Mouse (Mus musculus) adrenal gland, postnatal 4 days (tissue): ENCODE data around the gene Fam53a. TPM values are rescaled to one million over a fixed set of nuclear protein-coding genes. Genes with fewer than 3 reads are reported as not detected.

Source experiments
- DNase-seq, 2 experiments: peaks; one replicate each; pipeline ENCODE4 v3.0.0; 2021 to 2022; ENCODE audit warnings: low spot score in 2 of 2, mixed read lengths in 2 of 2
- total RNA-seq, 2 experiments: library from RNA; stranded (reverse); gene quantifications; 2 replicates each; pipeline ENCODE4 v1.2.3; 2021

Gene Fam53a
- total RNA-seq, 2 experiments from 2014 or later = 29.5 to 29.7 TPM

- no peak for DNase-seq
Measured at GRCm38 (mm10) chr5:33635361-33635760, 5.9 kb upstream of the Fam53a start.

- no peak for DNase-seq
Measured at GRCm38 (mm10) chr5:33632526-33632925, 3.1 kb upstream of the Fam53a start.

GRCm38 (mm10) chr5:33630615-33631014 is 1.2 kb upstream of the Fam53a start:
- DNase-seq = no peak

GRCm38 (mm10) chr5:33630061-33630460 is 626 bp upstream of the Fam53a start:
- no peak for DNase-seq

DNA sequence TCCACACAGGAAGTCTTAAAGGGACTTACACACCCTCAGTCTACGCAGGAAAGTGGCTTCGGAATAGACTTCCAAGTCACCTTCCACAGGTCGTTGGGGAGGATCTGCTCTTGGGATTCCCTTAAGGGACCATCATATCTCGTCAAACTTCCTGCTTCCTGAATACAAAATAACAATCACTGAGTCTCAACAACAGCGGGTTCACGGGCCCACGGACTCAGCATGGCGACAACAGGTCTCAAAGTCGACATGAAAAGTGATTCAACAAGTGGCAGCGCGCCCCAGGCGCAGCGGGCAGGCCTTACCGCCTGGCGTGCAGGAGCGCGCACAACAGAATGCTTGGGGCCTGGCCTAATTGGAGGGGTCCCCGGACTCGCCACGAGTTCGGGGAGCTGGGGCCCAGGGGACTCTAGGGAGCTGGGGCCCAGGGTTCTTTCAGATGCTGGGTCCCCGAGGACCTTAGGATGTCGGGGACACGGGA is 575 bp downstream of the Fam53a start:
- peak; percentile 11 to 46 for DNase-seq

GRCm38 (mm10) chr5:33627968-33628367 is 1.5 kb downstream of the Fam53a start:
- no peak for DNase-seq

DNA sequence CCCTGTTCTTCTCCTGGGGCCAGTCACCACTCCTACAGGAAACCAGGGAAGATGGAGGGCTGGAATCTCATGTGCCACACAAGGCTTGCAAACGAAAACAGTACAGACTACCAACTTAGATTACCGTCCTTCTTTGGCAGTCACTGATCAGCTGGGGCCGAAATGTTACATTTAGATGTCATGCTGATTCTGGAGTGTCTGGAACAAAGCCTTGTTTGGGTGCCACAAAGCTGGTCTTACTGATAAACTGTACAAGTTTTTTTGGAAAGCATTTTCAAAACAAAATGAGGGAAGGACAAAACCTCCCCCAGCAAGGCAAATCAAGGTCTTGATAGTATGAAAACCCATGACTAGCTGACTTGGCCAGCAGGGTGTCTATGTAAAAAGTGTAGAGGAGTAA is 5.7 kb downstream of the Fam53a start:
- no peak for DNase-seq

DNA sequence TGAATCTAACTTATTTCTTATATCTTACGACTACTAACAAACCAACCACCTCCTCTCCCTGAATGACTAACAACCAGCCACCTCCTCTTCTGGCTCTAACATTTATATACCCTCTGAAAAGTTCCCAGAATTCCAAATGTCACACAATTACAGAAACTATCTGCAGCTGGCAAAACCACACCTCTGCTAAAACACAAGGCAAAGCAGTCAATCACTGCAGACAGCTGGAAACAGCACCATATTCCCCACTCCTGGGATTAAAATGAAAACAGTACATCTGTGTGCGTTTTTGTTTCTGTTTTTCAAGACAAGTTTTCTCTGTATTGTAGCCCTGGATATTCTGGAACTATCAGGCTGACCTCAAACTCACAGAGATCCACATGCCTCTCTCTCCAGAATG is 6.8 kb downstream of the Fam53a start:
- DNase-seq = no peak

GRCm38 (mm10) chr5:33614391-33614790 is 15.0 kb downstream of the Fam53a start:
- no peak for DNase-seq

DNA sequence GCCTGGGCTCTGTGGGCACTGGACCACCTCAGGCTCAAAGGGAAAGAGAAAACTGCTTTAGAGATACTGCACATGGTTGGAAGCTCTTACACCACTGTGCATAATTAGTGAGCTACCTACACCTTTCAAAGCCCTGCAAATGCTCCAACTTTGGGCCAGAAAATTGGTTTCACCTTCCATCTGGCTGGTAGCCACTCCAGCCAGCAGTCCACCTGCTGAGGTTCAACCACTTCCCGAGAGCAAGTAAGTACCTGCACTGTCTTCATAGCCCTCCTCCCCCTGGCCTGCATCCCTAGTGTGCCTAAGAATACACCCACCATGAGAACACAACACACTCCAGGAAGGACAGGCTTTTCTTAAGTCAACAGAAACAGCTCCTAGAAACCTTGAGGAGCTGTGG is 17.6 kb downstream of the Fam53a start:
- DNase-seq = no peak

DNA sequence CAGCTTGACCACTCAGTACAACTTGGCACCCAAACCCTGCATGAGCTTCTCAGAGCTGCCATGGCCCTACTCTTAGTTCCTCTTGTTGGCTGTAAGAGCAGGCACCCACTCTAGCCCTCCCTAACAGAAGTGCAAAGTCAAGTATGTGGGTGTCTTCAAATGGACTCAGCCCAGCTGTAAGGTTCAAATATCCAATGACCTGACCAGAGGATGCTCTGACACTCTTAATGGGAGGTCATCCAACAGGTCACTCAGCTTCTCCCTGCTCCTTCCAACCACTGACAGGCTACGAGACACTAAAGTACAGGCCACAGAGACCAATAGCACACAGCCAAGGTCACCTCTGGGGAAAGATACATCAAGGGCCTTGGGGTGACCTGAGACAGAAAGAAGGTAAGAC is 20.2 kb downstream of the Fam53a start:
- no peak for DNase-seq

- no peak for DNase-seq
Measured at GRCm38 (mm10) chr5:33607434-33607833, 22.0 kb downstream of the Fam53a start.

GRCm38 (mm10) chr5:33606631-33607030 is 22.8 kb downstream of the Fam53a start:
- no peak for DNase-seq

DNA sequence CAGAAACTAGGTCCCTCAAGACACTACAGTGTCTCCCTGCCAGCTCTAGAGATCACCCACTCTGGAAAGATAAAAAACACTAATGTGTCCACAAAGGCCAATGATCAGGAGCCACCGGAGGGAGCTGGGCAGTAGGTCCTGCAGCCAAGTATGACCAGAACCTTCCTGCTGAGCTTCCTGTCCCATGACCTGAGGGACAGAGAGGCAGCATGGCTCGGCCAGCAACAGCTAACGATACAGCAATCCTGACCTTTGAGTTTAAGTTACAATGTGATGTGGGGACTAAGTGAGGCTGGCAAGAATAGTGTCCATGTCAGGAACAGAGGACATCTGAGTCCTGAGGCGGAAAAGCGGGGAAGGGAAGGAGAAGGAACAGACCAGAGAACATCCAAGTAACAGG is 24.1 kb downstream of the Fam53a start:
- no peak for DNase-seq

- no peak for DNase-seq
Measured at GRCm38 (mm10) chr5:33593620-33594019, 35.8 kb downstream of the Fam53a start.

DNA sequence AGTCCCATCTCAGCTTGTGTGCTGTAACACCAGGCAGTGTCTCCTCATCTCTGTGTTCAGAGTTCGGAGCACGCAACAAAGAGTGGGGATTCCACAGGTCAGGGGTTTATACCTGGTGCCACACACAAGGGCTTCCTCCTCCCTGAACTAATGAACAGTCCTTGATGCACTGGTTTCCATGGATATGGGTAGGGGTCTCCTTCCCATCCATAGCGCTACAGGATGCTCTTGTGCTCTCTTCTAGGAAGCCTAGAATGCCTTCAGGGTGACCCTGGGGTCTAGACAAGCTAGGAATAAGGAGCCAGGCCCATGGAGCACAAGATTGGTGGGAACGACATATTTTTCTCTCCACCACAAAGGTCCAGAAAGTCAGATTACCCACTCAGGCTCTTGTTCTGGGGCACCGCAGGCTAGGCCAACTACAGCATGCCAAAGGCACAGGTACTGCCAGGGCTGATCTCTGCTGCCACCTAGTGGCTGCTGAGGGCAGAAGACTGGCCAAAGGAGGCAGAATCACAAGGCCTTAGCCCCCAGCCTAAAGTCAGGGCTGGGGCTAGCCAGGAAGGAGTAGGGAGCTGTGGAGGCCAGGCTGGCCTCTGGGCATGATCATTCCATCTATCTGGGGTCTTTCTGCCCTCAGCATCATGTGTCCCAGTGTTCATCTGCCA is 40.1 kb downstream of the Fam53a start:
- DNase-seq = peak; percentile 33 to 48

DNA sequence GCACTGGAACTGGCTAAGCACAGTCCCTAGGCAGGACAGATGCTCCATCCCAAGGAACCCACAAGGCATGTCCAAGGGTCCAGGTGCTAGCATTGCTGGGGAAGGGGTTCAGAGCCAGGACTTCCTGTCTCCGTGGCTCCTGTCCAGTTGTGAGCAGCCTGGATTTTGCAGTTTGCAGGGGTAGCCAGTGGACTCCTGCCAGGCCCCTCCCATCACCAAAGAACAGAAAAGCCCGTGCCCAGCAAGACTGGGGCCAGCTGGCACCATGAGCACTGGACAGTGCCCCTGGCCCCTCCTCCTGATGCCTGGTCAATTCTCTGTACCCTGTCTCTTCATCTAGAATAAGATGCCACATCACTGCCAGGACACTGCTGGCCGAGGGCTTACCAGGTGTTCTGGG is 41.4 kb downstream of the Fam53a start:
- DNase-seq = no peak

DNA sequence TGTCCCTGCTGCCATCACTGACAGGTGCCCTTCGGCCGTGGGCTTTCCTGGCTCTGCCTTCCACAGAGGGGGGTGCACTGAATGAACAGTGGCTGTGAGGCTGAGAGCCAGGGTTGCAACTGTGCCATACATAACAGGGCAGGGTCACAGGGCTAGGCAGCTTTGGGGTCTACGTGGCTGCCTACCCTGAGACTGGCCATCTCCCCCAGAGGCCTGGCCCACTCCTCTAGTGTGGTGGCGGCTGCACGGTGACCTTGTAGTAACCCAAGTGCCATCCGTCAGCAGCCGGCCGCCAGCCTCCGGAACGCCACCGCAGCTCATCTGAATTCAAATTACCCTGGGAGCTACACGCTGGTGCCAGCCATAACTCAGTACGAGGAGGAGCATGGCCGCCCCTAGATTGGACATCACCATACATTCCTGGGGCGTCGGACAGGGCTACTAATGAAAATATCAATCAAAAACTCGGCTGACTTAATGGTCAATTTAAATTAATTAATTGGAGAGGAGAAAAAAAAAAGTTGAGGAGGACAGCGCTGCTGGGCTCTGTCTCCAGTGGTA is 41.9 kb downstream of the Fam53a start:
- no peak for DNase-seq

DNA sequence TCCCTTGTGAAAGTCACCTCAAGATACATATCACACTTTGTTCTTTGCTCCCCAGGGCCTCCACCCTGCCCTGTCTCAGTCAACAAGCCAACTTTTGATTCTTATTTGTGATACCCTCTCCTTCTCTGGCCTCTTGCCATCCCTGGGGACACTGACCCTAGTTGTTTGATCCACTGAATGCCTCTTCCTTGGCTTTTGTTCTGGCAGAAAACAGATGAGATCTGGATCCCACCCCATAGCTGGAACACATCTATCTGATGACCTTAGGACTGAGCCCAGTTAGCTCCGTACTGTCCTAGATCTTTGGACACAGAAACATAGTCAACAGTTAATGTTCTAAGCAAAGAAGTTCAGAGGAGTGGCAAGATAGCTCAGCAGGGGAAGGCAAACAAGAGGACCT is 49.1 kb downstream of the Fam53a start:
- no peak for DNase-seq

DNA sequence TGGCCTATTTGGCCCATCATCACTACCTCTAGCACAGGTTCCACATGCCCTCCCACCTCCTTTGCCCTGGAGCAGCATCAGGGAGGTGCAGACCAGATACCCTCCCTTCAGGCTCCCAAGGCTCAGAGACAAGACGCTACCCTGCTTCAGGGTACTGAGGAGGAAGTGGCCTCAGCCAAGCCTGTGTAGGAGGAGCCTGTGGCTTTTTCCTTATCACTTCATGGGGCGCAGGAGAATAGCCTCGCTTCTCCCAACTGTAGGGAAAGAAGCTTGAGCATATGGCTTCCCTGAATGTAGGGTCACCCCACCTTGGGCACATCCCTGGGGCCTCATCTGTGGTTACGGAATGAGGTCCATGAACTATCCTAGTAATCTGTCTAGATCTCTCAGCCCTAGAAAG is 55.2 kb downstream of the Fam53a start:
- DNase-seq = no peak

GRCm38 (mm10) chr5:33565886-33566285 is 63.5 kb downstream of the Fam53a start:
- no peak for DNase-seq

DNA sequence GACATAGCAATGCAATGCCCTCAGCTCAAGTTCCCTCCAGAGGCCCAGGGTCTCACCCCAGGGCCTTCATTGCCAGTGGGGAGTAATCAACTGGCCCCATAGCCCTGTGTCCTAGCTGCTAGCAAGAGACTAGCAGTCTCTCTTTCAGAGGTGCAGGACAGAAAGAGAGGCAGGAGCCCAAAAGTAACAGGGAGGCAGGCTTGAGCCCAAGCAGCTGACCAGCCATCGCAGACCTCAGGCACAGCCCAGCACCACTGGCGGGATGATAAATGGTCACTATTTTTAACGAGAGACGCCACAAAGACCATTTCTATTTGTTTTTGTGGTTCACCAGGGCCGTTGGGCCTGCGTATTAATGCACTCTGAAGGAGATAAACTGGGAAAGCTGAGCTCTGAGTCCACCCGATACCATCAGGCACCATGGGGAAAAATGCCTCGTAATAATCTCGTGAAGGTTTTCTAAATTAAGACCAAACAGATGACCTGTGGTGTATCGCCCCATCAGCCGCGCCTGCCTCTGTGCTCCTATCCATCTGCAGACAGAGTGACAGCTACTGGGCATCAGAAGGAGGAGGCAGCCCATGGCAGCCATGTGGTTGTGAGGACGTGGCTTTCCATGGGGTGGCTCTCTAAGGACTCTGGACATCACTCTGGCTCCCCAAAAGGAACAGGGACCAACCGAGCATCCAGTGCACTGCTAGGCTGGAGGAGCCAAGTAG is 73.0 kb downstream of the Fam53a start:
- no peak for DNase-seq
